ENCODE assay signal across 11 mouse cellular contexts in the genomic region with DNA sequence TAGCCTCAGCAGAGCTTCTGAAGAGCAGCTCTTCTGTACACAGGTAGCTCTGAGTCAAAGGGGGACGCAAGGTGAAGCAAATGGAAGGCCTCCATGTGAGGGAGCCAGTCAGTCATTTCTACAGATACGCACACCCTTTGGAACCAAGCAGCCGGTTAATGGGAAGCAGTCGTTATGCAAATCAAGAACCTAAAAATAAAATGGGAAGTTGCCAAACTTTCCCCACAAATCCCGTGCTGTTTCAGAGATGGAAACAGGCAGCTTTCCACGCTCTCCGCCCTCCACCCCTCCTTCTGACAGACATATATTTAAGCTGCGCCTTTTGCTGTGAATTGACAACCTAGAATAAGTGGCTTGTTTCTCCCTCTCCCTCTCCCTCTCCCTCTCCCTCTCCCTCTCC.
A peak's percentile ranks its signal among the peaks of the same experiment; 100 is the strongest.
DNase-seq lines count a peak whose midpoint lies in the region; ATAC-seq lines count a peak whose summit lies in the region.
"Had no signal": no experiment of that assay in that cellular context is flagged by ENCODE, and none has a peak within 500 bp of the region (broad histone marks: within the 10 kb centered on the region; RNA-seq: fewer than 3 reads in every experiment).

No protein-coding gene starts in this region.

- H3K27me3 ChIP-seq in midbrain, embryonic 13.5 days = no peaks in the 10 kb centered on the region
- no peaks in the 10 kb centered on the region for H3K27me3 ChIP-seq in midbrain, embryonic 14.5 days (ENCODE audit: control insufficient read depth, insufficient read depth, low read length)
- H3K27me3 ChIP-seq in heart, embryonic 11.5 days (ENCODE audit: control insufficient read depth, insufficient read depth, low read length) = no peaks in the 10 kb centered on the region
- H3K27me3 ChIP-seq: liver, embryonic 13.5 days had no signal

- no peak overlapping the region for H3K4me2 ChIP-seq in midbrain, embryonic 13.5 days (replicated peaks)
- no peak overlapping the region for H3K4me2 ChIP-seq in midbrain, embryonic 14.5 days (ENCODE audit: low read length)
- H3K4me2 ChIP-seq in heart, embryonic 11.5 days = no peak overlapping the region
- H3K4me2 ChIP-seq: liver, embryonic 13.5 days had no signal

- intact Hi-C loops in heart, postnatal 25 days (cut with DNase I) = loop anchor here (2.0 to 5.0 kb wide), 2 partner anchors 42 to 149 kb away; a partner anchor contains a TSS

- peak overlapping the region; percentile 30; the same call in 1 of the 2 replicates for H3K27ac ChIP-seq in midbrain, embryonic 13.5 days
- no peak overlapping the region for H3K27ac ChIP-seq in midbrain, embryonic 14.5 days (replicated peaks; ENCODE audit: low read depth, low read length)
- peak overlapping the region; percentile 54 for H3K27ac ChIP-seq in heart, embryonic 11.5 days (ENCODE audit: low read depth, low read length)
- H3K27ac ChIP-seq: liver, embryonic 13.5 days had no signal

- H3K9me3 ChIP-seq in midbrain, embryonic 13.5 days = no peaks in the 10 kb centered on the region
- H3K9me3 ChIP-seq in midbrain, embryonic 14.5 days (ENCODE audit: control insufficient read depth, low read length) = no peaks in the 10 kb centered on the region
- H3K9me3 ChIP-seq in heart, embryonic 11.5 days (replicated peaks; ENCODE audit: control insufficient read depth, low read length) = no peaks in the 10 kb centered on the region
- H3K9me3 ChIP-seq: liver, embryonic 13.5 days had no signal

- peaks cover 85% of the 10 kb centered on the region for H3K36me3 ChIP-seq in midbrain, embryonic 13.5 days
- H3K36me3 ChIP-seq in midbrain, embryonic 14.5 days (ENCODE audit: control insufficient read depth, insufficient read depth, low read length) = peaks cover 83% of the 10 kb centered on the region
- peaks cover 20% of the 10 kb centered on the region for H3K36me3 ChIP-seq in heart, embryonic 11.5 days (ENCODE audit: control insufficient read depth, insufficient read depth, low read length)

- H3K4me1 ChIP-seq in midbrain, embryonic 13.5 days (replicated peaks) = peaks cover 8% of the 10 kb centered on the region
- H3K4me1 ChIP-seq in midbrain, embryonic 14.5 days (ENCODE audit: control insufficient read depth, insufficient read depth, low read length) = no peaks in the 10 kb centered on the region
- peaks cover 62% of the 10 kb centered on the region for H3K4me1 ChIP-seq in heart, embryonic 11.5 days (ENCODE audit: control insufficient read depth, insufficient read depth, low read length)

- H3K4me3 ChIP-seq in midbrain, embryonic 13.5 days (replicated peaks) = no peak overlapping the region
- H3K4me3 ChIP-seq in midbrain, embryonic 14.5 days (replicated peaks; ENCODE audit: low read depth, low read length) = no peak overlapping the region
- H3K4me3 ChIP-seq in heart, embryonic 11.5 days (ENCODE audit: low read depth, low read length) = no peak overlapping the region
- H3K4me3 ChIP-seq: liver, embryonic 13.5 days had no signal

- WGBS in midbrain, embryonic 13.5 days = 80% methylated on average over 8 of the region's 8 CpGs
- 78% methylated on average over 8 of the region's 8 CpGs for WGBS in midbrain, embryonic 14.5 days
- WGBS in heart, embryonic 11.5 days (ENCODE audit: insufficient replicate concordance) = 80% methylated on average over 8 of the region's 8 CpGs

- ATAC-seq in midbrain, embryonic 13.5 days = no peak
- no peak for ATAC-seq in midbrain, embryonic 14.5 days (ENCODE audit: low FRiP score, low TSS enrichment)
- ATAC-seq in heart, embryonic 11.5 days (replicated peaks; ENCODE audit: insufficient number of reproducible peaks, low FRiP score, low TSS enrichment) = no peak
- no peak for ATAC-seq in erythroblast, adult 5-6 weeks (replicated peaks; ENCODE audit: low FRiP score, poor library complexity, severe bottlenecking)
- ATAC-seq: inflammation-experienced regulatory T-cells, adult 6 months had no signal

- no peak overlapping the region for H3K9ac ChIP-seq in midbrain, embryonic 13.5 days (replicated peaks)
- H3K9ac ChIP-seq in midbrain, embryonic 14.5 days (replicated peaks; ENCODE audit: low read length) = no peak overlapping the region
- no peak overlapping the region for H3K9ac ChIP-seq in heart, embryonic 11.5 days (ENCODE audit: low read depth, low read length)
- H3K9ac ChIP-seq: liver, embryonic 13.5 days had no signal

- peak; percentile 93 for DNase-seq in heart, adult 11 months
- no peak for DNase-seq in heart, postnatal 25 days (ENCODE audit: low spot score)
- no peak for DNase-seq in midbrain, embryonic 14.5 days
- peak; percentile 29 to 52 for DNase-seq in right cerebral cortex, postnatal 36 days (ENCODE audit: low spot score in 2 of 2)
- DNase-seq in spleen, adult 12 weeks (ENCODE audit: low spot score) = no peak
- DNase-seq: cerebellum, adult 18-20 months; liver, embryonic 13.5 days had no signal

Comparison
In these comparisons a context has a peak if more than half of its experiments do, and no peak if none do; other contexts are left out.
1. DNase-seq: peak in heart, adult 11 months (single experiment) and right cerebral cortex, postnatal 36 days (2 of 2); none in heart, postnatal 25 days (single experiment), midbrain, embryonic 14.5 days (single experiment) and spleen, adult 12 weeks (single experiment).